Mouse (Mus musculus) yolk sac, embryonic 10.5 days (tissue): ENCODE measurements around the gene Nosip.

ENCODE experiments used
- DNase-seq: peaks from one replicate; pipeline ENCODE4 v3.0.0-alpha.2; 2017; ENCODE audit warnings: low spot score

Nosip gene

DNA sequence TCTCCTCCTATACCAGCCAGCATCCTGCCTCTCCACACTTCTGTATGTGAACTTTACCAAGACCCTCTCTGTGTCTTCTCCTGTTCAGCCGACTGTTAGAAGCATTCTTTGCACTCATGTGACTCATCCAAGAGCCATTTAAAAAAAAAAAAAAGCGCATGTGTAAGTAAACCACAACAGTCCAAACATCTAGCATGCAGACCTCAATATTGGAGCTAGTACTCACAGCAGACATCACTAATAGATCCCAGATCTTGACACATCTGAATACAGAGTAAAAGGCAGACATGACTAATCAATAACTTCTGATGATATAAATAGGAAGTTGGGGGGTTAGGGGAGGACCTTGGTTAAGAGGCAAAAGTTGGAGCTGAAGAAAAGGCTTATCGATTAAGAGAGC, 26.6 kb upstream of the Nosip start:
- no peak for DNase-seq

DNA sequence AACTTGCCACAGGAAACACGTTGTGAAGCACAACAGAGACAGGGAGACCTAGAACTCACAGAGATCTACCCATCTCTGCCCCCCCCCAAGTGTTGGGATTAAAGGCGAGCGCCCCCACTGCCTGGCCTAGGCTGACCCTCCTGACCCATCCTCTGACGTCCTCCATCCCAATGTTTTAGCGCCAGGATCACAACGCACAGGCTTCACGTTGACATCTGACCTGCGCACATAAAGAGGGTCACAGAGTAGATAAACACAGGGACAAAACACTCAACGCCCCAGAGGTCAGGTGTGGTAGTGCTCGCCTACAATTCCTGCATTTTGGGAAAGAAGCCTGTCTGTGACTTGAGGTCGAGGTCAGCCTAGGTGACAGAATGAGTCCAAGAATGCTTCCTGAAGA, 25.5 kb upstream of the Nosip start:
- no peak for DNase-seq

DNA sequence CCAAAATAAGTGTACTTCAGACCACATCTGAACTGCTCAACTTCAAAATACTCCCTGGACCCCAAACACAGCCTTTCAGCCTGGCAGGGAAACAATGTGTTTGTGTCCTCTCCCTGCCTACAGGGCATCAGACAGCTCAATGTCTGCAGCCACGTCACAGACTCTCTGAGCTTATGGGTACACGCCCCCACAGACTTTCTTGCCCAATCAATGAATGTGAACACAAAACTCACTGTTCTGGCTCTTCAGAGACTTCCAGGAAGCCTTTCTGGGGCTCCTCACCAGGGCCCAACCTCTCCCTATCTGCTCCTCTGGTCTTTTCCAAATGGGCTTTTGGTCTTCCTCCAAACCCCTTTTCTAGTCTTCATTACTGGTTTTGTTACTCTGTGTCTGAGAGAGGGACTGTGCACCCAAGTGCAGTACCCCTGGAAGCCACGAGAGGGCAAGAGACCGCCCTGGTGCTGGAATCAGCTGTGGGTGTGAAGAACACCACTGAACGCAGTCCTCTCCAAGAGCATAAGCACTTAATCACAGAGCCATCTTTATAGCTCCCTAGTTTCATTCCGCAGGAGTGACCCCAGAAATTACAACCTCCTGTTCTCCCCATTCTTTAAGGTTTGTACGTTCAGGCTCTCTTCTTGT, 24.4 kb upstream of the Nosip start:
- no peak for DNase-seq

DNA sequence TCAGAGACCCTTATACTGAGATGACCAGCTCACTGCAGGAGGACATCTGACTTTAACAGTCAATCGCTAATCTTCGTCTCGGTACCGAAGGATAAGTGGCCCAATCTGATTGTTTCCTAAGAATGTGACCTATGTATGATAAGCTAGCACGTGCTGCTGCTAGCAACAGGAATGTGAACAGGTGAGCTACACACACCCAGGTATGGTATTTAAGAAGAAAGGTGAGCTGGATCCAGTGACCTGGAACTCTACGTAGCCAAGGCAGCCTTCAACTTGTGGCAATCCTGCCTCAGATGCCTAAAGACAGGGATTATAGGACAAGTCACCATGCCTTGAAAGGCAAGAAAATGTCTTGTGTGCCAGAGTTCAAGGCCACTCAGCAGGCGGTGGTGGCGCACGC, 23.8 kb upstream of the Nosip start:
- no peak for DNase-seq

DNA sequence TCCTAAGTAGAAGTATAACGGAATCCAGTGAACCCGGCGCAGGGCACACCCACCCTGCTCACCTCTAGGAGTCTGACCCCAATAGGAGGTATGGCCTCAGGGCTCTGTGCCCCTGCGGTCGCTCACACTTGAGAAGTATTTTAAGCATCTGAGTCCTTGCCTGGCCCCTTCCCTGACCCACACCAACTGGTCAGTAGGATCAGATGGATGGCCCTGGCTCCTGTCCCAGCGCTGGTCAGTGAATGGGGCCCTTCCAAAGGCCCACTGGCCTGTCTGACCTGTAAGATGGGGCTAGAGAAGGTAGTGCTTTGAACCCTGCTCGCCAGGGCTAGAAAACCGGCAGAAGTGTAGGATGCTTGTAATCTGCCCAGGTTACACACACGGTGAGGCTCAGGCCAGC, 21.4 kb upstream of the Nosip start:
- no peak for DNase-seq

DNA sequence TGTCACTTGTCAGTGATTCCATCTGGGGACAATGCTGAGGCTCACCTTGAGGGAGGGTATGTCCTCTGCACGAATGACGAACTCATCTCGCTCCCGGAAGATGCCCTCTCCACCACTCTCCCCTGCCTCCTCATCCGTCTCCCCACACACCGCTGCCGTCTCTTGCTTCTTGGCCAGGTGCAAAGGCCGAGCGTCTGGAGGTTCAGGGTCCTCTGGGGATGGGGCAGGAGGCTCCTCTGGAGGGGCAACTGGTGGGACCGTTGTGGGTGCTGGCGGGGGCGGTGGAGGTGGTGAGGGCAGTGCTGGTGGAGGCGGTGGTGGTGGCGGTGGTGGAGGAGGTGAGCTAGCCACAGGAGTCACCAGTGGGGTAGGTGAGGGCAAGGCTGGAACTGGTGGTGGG, 18.9 kb upstream of the Nosip start:
- no peak for DNase-seq

DNA sequence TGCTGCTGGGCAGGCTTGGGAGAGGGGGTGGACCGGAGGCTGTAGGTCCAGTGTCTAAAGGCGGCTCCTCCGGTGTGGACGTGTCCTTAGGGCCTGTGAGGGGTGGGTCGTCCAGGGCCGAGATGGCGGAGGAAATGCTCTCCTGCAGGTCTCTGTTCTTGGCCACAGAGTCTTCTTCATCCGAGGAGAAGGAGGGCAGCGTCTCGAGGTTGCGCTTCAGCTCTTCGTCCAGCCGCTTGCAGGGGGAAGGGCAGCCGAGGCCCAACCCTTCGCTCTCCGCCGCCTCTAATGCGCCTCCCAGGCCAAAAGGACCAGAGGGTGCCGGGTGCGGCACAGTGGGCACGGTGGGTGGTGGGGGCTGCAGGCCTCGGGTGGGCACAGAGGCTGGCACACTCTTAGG, 16.5 kb upstream of the Nosip start:
- no peak for DNase-seq

DNA sequence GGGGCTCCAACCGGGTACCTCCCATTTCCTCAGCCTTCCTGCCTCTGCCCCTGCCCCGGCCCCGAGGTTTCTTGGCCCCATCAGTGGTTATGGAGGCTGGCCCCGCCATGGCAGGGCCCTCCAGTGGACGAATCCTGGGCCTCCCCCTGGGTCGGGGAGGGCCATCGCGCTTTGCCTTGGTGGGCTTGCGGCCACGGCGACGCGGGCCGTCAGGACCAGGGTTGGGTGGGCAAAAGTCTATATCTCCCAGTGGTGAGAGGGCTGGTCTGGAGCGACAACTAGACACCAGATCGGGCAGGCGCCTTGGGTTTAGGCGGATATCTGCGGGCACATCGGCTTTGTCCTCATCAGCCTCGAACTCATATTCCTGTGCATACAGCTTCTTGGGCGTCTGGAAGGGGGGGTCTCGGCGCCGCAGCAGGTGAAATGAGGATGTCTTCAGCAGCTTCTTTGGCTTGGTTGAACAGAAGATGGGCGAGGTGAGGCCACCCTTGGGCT, 15.3 kb upstream of the Nosip start:
- DNase-seq = no peak

DNA sequence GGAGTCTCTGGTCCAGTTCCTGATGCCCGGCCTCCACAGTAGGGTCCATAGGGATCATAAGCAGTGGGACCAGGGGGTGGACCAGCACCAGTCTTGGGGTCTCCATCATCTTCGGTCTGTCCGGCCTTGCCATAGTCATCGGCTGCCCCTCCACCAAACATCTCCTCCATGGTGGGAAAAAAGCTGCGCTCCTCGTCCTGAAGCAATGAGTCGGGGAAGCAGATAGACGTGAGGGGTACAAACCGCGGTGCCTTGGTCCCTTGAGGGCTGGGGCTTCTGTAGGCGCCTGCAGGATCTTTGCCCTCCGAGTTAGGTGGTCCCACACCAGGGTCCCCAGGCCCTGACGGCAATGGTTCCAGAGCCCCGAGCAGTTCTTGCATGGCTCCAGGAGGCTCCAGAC, 14.7 kb upstream of the Nosip start:
- DNase-seq = no peak

DNA sequence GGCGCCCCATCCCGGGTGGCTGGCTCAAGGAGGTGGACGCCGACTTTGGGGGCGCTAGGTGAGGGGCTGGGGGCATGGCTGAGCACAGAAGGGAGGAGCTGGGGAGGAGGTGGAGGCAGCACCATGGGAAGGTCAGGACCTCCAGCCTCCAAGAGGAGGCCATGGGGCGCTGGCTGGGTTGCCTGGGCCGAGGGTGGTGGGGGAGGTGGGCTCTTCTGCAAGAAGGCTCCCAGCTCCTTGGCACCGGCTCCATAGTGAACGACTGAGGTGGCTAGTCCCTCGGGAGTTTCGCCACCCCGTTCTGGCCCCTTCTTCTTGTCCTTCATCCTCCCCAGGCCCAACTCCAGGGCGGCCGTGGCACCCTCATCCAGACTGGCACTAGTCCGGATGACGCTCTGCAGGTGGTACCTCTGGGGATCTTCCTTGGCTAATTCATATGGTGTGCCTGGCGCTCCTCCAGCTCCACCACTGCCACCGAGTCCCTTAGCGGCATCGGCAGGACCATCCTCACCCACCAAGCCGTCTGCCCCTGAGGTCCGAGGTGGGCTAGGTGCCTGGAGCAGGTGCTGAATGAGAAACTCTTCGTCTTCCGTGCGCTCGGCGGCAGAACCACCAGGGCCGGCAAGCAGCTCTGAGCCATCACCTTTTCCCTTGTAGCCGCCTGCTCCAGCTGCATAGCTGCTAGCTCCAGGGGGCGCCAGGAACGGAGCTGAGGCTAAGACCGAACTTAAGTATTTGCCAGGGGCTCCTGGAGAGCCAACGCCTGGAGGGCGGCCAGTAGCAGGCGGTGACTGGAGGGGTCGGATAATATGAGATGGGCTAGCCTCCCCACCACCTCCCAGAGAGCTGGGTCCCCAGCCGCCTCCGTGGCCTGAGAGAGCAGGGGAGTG, 14.0 kb upstream of the Nosip start:
- DNase-seq = no peak

DNA sequence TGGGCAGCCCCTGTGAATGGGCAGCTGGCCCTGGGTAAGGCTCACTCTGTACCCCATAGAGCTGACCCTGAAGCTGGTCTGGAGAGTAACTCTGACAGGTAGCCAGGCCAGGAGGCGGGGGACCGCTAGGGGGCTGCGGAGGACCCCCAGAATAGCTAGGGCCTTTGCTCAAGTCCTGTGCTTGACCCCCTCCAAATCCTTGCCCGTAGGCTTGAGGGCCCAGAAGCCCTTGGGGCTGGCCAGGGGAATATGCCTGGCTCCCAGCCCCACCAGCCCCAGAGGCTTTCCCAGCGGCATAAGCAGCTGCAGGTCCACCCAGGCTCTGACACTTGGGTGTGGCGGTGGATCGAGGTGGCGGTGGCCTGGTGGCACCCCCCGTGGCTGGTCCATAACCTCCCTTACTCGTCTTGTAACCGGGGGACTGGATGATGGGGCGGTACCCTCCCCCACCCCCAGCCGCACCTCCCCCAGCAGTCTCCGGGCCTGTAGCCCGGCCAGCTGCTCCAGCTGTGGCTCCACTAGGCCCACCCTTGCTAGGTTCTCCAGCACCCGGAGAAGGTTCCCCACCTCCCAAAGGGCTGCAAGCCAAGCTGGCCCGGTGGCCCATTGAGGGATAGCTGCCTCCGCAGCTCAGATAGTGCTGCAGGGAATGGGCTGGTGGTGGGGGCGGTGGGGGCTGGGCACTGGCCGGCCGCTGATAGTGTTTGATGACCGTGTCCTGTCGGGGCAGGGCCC, 13.1 kb upstream of the Nosip start:
- no peak for DNase-seq

DNA sequence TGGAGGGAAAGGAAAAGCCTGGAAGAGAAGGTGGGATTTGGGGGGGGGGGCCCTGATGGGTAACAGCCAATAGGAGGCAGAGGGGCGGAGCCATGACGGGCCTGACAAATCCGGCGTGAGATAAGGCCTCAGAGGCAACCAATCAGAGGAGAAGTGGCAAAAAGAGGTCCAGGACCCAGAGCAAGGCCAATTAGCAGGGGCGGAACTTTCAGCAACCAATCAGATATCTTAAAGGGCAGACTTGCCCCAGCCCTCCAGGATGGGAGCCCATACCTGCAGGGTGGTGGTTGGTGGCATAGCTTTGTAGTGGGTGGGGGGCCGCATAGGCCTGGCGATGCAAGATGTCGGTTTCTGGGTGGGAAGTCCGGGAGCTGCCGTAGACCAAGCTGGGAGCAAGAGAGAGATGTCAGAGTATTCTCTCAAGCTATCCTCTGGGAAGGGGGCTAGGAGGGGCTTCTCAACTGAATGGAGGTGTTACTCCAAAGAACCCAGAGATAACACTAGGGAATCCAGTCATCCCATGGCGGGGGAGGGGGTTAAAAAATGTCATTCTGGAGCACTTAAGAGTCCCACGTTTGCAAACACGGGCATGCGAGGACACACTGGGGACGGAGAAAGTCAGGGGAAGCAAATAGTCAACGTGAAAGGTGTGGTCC, 11.2 kb upstream of the Nosip start:
- DNase-seq = peak; percentile 83

DNA sequence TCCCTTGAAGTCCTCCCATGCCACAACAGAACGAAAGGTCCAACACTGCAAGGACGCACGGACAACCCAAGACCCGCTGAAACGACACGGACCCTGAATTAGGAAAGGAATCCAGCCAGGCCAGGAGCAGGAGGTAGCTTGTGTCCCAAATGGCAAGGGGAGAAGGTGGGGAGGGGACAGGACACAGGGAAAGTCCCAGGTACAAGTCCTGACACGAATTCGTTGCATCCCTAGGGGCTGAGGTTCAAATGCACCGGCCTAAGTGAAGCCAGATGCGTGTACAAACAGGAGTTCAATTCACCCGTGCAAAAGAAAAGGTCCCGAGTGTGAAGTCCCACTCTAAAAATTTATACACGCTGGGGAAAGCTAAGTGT, 10.6 kb upstream of the Nosip start:
- DNase-seq = no peak

DNA sequence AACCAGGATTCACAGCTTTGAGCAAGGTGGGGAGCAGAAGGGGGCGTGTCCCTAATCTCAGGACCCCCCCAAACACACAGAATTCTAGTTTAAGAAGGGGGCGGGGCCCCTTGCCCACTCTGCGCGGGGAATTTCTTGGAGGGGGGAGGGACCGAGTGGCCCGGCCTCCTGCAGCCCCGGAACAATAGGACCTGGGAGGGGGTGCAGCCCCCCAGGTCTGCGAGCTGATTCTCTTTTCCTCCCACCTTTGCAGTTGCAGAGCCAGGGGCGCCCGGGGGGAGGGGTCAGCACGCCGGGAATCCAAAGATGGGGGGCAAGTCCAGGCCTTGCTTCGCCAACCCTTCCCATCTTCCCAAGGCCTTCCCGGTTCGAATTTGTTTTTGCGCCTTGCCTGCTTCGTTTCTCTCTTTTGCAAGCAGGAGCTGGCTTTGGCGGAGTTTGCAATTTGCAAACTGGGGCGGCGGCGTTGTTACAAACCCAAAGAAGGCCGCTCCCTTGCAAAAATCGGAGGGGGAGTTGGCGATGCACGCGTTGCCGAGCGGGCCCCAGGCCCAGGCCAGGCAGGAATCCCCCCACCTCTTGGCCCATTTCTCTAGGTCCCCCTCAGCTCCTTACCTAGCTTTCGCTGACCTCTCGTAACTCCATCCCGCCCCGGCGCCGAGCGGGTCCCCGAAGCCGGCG, 9.9 kb upstream of the Nosip start:
- DNase-seq = no peak

DNA sequence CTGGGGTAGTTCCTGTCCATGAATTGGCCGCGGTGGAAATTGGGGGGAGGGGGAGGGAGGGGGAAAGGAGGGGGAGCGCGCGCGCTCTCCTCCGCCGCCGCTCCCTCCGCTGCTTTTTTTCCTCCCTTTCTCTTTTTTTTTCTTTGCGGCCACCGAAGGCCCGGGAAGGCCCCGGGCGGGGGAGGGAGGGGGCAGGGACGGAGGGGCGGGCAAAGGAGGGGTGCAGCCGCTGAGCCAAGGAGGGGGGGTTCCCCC, 9.4 kb upstream of the Nosip start, which contains the start of gene Prr12:
Prr12 (minus strand) TSS at position 20 of the 255 bp plus-strand sequence.
- DNase-seq = no peak

DNA sequence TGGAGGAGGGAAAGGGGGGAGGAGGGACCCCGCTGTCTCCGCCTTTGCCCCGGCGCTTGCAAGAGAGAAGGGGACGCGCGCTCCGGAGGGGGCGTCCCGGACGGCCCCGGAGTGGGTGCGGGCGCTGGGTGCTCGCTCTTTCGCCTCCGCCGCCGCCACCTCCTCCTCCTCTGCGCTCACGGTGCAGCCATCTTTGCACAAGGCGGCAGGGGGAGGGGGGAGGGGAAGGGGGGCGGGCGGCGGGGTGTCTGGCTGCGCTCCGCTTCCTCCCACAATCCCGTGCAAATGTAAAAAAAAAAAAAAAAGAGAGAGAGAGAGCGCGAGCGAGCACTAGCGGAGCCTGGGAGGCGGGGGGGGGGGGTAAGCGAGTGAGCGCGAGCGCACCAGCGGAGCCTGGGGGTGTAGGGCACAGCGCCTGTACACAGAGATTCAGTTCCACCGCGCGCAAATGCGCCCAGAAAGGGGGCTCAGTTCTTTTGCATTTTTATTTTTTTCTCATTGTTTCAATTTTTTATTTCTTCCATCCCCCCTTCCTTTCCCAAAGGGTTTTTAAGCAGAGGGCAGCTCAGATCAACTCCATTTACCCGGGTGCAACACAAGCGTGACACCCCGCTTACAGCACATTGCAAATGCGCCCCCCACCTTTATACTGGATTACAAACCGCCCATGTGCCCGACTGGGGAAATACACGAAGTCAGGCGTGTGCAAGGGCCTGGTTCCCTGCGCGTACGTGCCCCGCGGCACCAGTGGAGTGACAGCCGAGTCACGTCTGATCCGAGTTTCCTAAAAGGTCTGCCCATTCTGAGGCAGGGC, 8.9 kb upstream of the Nosip start:
- peak; percentile 92 for DNase-seq

DNA sequence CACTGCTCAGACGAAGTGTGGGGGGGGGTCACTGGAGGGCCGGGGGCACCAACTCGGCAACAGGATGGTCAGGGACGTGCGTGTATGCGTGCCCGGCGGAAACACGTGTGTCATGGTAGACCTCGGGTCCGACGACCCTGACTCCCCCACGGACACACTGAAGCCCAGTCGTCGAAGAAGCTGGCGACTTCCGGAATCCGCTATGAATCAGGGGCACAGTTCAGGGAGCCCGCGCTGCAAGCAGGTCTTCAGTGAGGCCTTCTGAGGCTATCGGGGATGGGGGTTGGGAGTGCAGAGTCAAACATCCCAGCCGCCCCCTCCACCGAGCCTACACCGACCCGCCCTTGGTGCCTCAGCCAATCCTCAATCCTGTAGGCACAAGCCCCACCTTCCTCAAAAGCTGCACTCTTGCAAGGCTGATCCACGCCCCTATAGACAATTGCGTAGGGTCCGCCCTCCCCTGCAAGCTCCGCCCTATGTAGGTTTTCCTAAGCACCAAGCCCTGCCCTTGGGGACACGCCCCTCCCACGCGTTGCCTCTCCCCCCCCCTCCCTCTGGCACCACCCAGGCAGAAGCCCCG, 8.2 kb upstream of the Nosip start:
- peak; percentile 100 for DNase-seq

DNA sequence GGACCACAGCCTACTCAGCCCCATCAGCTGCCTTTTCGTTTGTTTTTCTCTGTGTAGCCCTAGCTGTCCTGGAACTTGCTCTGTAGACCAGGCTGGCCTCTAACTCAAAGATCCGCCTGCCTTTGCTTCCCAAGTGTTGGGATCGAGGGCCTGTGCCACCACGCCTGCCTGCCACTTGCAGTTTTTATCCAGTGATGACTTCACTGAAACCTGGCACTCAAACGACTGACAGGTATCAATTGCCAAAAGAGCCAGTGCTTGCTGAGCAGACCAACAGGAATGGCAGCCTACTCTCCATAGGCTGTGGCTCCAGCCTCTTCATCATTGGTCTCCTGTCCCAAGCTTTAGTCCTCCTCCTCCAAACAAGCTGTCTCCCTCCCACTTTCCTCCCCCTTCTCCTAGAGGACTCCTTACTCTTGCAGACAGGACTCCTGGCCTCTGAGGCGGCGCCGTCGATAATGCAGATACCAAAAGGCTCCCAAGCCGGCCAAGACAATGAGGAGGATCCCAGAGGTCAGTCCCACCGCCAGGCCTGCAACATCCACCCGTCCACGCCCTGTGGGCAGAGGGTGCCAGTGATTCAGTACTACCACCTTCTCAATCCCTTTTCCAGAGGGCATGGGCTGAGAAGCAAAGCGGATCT, 5.8 kb upstream of the Nosip start:
- DNase-seq = no peak

DNA sequence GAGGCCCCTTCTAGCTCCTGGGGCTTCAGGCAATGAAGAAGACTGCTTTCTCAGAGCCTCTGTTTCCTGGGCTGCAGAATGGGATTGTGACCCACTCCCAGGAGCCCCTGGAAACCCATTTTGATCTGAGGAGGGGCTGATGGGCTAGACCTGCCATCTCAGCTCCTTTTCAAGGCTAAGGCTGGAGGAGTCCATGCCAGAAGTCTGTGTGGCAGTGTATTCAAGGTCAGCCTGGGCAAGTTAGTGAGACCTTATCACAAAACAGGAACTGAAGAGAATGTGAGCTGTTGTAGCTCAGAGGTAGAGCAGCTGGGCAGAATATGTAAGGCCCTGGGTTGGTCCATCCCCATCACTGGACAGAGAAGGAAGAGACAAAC, 5.3 kb upstream of the Nosip start:
- DNase-seq = no peak
